Mouse (Mus musculus) heart, postnatal 10 days (tissue): ENCODE results near the gene Bcl9l. TPM values are rescaled to one million over a fixed set of nuclear protein-coding genes. Genes with fewer than 3 reads are reported as not detected.
"Not testable (repeated sequence)": the region's sequence is repeated elsewhere in the genome, so short reads cannot be mapped to it uniquely, and the experiment has no call there.

Experiments
- DNase-seq, 2 experiments: peaks; one replicate each; pipeline ENCODE4 v3.0.0; 2021
- intact Hi-C: fragments of 180-260 bp; cut with DNase I; formaldehyde crosslinking; loops from one replicate; pipeline ENCODE4 v1.15.1; 2025
- total RNA-seq, 2 experiments: library from RNA; stranded (reverse); gene quantifications; 2 replicates each; pipeline ENCODE4 v1.2.3; 2021

Gene Bcl9l
- 10 to 100 TPM; 66.8 to 73.0 TPM for total RNA-seq

DNA sequence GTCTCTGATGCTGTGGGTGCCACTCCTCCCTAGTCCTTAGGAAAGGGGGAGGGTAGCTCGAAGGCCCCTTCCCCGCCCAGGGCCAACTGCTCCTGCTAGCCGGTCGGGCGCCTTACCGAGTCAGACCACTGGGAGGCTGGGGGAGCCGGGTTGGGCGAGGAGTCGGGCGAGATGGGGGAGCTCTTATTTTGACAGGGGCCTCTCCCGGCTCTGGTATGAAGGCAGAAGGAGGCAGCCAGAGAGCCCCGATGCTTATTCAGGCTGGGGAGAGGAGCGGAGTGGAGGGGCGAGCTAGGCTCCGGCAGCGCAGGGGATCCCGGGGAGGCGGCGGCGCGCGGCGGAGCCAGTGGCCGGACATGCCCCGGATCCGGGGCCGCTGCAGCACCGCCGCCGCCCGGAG lies at the start of gene Bcl9l:
Gene Bcl9l (plus strand): TSS at position 274 of the 400 bp plus-strand sequence.
- DNase-seq: peak; percentile 96 to 97
- intact Hi-C loops: loop anchor here (1.0 kb wide), 1 partner anchor 19 kb away; no protein-coding TSS in a partner anchor

DNA sequence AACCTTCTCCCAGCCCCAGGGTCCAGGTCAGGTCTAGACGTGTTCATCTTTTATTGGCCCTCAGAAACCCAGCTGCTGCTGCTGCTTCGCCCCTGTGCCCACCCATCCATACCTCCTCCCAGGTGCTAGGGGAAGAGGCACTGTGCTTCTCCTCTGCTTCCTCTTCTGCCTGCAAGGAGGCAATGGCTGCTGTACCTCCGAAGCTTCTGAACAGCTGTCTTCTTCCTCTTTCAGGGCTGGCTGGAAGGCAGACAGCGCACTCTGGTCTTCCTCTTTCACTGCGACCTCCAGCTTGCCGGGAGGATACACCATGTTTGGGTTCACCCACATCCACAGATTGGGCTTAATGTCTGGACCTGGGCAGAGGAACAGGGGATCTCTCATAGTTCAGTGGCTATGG lies 46.9 kb upstream of the Bcl9l start:
- DNase-seq: no peak
- intact Hi-C loops: no loop called here

DNA sequence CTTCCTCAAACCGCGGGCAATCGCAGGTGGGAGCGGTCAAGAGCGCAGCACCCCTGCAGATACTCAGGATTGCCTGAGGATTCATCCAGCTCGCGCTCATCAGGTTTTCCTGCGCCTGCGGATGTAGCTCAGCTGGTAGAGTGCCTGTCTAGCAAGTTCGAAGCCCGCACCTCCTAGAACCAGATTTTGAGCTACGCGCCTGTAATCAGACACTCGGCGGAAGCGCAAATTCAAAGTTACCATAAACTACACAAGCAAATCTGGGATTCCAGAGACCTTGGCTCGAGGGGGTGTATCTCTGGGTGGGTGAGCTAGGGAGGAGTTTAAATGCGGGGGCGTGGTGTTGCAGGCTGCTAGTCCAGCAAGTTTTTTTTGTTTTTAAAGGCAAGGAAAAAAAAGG lies 41.7 kb upstream of the Bcl9l start, which contains the start of gene Foxr1:
Gene Foxr1 (minus strand): TSS at position 176 of the 400 bp plus-strand sequence.
- intact Hi-C loops: no loop called here
- no peak for DNase-seq

DNA sequence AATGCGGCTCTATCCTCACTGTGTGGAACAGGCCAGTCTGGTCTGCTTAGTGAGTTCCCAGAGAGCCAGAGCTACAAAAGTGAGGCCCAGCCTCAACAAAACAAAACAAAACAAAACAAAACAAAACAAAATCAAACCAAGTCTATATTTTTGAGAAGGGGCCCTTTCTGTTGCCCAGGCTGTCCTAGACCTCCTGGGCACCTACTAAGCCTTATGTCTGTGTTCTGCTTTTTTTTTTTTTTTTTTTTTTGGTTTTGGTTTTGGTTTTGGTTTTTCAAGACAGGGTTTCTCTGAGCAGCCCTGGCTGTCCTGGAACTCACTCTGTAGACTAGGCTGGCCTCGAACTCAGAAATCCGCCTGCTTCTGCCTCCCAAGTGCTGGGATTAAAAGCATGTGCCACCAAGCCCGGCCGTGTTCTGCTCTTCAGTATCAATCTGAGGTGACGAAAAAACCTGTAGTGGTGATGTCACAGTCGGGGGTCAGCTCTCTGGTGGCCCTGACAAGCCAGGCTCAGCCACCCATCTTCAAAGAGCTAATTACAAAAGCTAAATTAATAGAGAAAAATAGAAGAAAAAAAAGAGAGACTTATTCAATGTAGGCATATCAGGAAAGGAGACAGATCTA lies 38.1 kb upstream of the Bcl9l start:
- intact Hi-C loops, DNase-seq: not testable (repeated sequence)

DNA sequence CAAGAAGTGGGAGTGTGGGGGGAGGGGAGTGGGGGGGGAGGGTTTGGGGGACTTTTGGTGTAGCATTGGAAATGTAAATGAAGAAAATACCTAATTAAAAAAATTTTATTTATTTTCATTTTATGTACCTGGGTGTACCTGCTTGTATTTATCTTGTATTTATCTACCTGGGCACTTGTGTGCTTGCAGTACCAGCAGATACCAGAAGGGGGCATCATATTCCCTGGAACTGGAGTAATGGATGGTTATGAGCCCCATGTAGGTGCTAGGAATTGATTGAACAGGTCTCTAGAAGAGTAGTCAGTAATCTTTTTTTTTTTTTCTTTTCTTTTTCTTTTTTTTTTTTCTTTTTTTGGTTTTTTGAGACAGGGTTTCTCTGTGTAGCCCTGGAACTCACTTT lies 32.2 kb upstream of the Bcl9l start:
- intact Hi-C loops: no loop called here
- no peak for DNase-seq

DNA sequence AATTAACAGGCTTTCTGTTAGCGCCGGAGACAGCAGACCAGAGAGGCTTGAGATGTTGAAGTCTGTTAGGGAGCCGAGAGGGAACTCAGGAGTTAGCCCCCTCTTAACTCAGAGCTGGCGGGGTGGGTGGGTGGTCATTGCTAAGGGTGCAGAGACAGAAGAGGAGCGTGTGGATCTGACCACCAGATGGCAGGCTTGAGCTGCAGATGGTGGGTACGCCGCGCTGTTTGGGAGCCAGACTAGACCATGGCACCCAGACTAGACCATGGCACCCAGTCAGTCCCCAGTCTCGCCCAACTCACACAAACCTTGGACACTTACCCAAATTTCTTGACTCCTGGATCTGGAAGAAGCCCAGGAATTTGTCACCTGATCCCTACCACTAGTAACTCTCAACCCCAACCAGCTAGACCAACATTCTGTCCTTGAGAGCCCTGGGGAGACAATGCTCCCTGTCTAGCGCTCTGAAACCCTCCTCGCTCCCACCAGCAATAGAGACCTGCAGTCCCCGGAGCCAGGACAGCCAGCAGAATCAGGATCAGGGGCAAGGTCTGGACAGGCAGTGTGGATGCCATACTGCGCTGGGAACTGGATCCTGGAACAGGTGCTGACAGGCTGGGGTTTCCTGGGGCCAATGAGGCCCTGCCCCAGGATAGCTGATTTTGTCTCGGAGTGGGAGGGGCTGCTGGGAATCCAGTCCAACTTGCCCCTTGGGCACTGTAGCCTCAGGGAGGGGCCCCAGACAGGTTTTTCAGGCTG lies 28.3 kb upstream of the Bcl9l start:
- intact Hi-C loops: loop anchor here (1.0 kb wide), 3 partner anchors 23 to 198 kb away; no protein-coding TSS in a partner anchor
- peak; percentile 85 to 94 for DNase-seq

DNA sequence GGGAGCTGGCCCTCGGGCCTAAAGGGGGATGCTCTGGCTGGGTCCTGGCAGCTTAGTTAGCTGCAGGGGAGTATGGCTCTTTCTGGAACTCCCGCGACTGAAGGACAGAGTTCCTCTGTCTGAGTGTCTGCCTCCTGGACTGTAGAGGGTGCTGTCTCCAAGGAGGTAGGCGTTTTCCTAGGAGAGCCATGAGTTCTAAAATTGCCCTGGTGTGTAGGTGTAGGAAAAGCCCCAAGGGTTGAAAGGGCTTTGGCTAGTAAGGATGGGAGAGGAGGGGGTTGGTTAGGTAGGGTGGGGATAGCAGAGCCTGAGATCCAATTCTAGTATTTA lies 27.8 kb upstream of the Bcl9l start, which contains the start of gene Upk2:
Gene Upk2 (minus strand): TSS at position 86 of the 330 bp plus-strand sequence.
- intact Hi-C loops: loop anchor here (1.0 kb wide), 3 partner anchors 22 to 197 kb away; no protein-coding TSS in a partner anchor
- DNase-seq: no peak

DNA sequence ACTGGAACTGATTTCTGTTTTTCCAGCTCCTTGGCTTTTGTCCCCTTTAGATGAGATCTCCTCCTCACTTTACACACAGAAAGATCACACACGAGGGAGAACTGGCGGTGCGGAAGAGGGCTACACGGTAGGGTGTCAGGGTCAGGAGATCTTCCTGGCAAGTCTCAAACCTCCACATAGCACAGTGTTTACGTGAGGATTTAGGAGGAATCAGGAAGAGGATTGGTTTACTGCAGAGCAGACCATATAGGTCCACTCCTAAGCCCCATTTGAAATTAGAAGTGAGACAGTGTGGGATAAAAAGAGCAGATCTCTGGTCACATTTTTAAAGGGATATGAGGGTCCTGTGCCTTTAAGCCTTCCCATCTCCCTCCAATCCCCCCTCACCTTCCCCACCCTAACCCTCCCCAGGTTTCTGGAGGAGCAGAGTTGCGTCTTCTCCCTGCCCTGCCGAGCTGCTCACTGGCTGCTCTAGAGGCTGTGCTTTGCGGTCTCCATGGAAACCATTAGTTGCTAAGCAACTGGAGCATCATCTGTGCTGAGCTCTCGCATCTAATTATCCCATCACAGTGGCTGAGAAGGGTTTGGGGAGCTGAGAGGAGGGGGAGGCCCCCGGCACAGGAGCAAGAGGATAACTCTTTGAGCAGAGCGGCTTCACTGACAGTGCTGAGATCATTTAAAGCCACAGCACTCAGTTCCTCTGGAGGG lies 25.4 kb upstream of the Bcl9l start:
- peak in 1 of 2 experiments; percentile 46 for DNase-seq
- intact Hi-C loops: no loop called here

DNA sequence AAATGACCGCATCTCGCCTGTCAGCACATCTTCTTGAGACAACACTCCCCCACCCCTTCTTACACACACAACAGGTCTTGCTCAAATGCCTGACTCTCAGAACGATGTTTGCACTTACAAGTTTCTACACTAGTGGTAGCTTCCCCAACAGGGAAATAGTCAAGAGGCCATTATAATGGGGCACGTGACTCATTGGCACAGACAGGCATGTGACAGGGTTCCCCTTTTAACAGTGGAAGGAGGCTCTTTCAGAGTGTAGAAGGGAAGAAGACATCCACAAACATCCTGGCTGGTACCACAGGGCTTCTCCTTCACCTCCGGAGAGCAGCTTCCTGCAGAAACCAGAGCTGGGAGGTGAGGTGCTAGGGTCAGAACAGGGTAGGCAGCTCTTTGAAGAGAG lies 20.7 kb upstream of the Bcl9l start:
- no peak for DNase-seq
- intact Hi-C loops: no loop called here

DNA sequence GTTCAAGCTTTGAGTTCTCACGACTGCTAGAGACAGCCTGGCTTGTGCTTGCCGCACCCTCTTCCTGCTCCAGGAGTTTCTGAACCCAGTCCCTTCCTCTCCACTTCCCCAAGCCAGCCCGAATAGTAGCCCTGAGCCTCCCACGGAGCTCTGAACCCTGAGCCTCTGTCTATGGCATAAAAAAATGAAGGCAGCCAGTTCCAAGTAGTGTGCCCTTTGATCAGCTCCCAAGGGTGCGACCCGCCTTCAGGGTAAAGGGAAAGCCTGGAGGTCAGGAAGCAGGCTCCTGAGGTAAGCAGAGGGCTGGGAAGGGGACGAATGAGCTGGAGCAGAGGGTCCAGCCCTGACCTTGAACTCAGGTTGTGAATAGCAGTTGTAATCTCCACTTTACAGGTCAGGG lies 14.4 kb upstream of the Bcl9l start:
- intact Hi-C loops: no loop called here
- no peak for DNase-seq

DNA sequence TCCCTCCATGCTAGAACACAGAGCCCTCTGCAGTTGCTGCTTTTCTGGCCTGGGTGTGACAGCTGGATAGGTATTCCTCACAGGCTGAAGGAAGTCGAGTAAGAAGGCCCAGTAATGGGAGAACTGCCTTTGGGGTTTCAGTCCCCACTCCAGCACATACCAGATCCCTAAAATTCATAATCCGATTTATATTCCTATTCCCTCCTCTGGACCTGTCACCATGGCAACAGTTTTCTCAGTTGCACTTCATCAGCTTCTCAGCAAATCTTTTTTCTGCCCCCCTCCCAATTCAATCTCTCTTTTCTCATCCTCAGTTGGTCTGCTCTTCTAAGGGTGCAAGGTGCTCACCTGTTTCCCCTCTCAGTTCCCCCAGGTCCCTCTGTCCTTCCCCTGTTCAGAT lies 13.8 kb upstream of the Bcl9l start:
- no peak for DNase-seq
- intact Hi-C loops: no loop called here

DNA sequence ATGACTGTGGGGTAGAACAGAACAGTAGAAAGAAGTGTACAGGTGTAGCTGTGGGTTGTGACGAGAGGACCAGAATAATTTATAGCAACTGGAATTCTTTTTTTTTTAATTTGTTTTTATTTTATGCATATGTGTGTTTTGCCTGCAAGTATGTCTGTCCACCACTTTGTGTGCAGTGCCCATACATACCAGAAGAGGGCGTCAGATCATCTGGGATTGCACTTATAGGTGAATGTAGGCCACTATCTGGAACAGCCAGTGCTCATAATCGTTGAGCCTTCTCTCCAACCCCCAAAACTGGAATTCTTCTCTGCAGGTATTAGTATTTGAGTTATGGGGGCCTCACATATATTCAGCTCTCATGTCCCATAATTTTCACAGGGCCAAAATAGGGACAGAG lies 9.4 kb upstream of the Bcl9l start:
- DNase-seq: no peak
- intact Hi-C loops: no loop called here

DNA sequence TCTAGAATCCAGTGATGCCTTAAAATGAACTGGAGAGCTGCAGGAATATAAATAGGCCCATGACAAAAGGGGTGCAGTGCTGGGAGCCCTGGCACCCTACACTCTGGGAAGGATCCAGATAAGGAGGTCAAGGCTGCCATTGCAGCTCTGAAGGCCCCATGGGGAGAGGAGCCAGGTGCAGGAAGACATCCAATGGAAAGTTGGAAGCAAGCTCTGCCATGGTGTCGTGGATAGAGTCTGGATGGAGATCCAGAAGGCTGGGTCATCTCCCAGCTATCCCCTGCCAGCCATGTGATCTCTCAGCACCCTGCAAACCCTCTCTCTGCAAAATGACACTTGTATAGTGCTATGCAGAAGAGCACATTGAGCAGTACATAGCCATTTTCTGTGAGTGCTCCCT lies 8.3 kb upstream of the Bcl9l start:
- intact Hi-C loops: no loop called here
- DNase-seq: no peak

DNA sequence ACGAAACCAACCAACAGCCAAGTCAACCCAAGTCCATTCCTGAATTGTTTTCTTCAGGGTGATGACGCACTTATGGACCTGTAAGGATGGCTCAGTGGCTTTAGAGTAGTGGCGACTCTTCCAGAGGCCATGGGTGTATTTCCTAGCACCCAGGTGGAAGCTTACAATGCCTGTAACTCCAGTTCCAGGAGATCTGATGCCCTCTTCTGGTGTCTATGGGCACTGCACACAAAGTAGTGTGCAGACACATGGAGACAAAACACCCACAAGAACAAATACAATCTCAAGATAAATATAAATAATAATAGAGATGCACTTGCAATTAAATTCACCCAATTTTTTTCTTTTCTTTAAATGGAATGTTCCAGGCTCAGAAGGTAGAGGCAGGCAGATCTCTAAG lies 6.7 kb upstream of the Bcl9l start:
- intact Hi-C loops: no loop called here
- DNase-seq: no peak

DNA sequence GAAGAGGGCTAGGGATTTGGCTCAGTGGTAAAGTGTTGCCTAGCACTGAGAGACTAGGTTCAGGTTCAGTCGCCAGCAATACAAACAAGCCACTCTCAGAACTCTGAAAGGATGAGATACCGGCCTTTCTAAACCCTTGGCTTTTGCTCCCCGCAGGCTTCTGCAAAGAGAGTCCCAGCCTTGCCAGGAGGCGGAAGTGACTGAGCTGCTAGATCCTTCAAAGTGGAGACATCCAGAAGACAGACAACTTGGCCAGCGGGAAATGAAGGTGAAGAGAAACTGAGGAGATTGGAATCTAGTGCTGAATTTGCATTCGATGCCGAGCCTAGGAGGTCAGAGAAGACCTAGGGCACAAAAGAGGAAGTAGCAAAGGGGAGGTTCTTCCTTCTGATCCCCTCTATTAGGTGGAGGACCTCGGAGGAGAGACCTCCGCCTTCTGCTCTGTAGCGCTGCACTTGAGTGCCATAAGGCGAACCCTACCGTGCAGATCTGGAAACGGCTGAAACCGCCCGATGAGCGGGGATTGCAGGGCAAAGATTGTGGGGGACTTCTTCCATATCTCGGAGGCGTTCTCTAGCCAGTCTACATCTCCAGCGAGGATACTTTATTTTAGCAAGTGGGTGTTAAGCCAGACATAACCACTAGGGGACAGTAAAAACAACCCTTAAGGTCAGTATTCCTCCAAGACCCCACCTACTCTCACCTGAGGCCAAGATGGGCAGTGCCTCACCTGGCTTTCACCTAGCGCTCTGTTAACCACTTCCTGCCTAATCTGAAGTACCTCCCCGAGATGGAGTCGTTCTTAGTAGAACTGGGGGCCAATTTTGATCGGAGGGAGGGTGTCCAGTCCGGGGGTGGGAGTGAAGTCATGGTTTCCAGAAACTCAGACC lies 5.0 kb upstream of the Bcl9l start:
- intact Hi-C loops: loop anchor here (1.0 to 2.0 kb wide), 2 partner anchors 23 to 175 kb away; partner anchors contain the start of gene Upk2
- DNase-seq: peak; percentile 78 to 82

DNA sequence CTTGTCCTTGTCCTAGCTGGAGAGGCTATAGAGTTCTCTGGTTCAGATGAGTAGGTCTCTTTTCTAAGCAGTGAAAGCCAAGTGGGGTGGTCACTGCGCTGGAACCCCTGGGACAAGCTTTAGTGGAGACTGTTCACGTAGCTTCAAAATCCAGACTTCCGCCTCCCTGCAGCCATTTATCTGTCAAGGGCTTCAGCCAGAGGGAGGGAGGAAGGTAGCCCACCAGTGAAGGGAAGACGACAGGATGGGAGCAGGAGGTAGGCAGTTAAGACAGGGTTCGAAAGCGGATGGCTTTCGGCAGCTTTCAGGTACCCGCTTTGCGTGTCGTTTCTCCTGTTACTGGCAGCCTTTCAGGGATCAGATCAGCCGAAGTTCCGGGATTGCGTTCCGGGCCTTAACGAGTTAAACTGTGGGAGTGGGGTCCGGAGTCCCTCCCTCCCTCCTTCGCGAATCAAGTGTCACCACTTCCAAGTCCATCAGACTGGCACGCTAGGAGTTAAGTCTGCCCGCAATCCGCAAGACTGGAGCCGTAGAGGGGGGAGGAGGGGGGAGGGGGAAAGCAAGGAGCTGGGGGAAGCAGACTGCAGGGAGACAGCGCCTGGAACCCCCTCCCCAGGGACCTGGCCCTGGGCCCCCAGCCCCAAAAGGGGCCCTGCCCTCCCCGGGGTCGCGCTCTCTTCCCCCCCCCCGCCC lies 4.2 kb upstream of the Bcl9l start:
- peak; percentile 77 to 80 for DNase-seq
- intact Hi-C loops: loop anchor here (2.0 kb wide), 1 partner anchor 174 kb away; no protein-coding TSS in a partner anchor

DNA sequence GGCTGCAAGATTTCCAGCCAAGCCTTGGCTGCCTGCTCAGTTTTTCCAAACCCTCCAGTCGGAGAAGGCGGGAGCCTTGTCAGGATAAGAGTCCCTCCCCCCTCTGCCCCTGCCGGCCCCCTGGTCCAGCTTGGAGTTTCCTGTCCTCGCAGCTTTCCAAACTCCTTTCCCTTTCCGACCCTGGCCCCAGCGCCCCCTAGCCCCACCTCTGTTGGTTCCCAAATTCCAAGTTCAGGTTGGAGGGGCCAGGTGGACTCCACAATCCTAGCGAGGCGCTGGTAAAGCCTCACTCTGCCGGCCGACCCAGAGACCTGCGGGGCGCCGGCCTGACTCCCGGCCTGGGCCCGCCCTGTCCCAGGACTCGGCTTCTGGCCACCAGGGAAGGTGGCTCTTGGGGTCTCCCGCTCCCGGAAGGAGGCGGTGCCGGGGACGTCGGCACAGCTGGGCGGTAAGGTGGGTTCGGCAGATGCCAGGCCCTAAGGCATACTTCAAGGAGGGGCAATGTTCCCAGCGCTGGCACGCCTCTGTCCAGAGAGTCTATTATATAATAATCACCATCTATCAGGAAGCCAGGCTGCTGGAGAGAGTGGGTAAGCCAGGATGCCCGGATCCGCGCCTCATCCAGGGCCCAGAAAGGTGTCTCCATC lies 3.5 kb upstream of the Bcl9l start:
- intact Hi-C loops: loop anchor here (2.0 kb wide), 1 partner anchor 174 kb away; no protein-coding TSS in a partner anchor
- DNase-seq: peak; percentile 89 to 91

DNA sequence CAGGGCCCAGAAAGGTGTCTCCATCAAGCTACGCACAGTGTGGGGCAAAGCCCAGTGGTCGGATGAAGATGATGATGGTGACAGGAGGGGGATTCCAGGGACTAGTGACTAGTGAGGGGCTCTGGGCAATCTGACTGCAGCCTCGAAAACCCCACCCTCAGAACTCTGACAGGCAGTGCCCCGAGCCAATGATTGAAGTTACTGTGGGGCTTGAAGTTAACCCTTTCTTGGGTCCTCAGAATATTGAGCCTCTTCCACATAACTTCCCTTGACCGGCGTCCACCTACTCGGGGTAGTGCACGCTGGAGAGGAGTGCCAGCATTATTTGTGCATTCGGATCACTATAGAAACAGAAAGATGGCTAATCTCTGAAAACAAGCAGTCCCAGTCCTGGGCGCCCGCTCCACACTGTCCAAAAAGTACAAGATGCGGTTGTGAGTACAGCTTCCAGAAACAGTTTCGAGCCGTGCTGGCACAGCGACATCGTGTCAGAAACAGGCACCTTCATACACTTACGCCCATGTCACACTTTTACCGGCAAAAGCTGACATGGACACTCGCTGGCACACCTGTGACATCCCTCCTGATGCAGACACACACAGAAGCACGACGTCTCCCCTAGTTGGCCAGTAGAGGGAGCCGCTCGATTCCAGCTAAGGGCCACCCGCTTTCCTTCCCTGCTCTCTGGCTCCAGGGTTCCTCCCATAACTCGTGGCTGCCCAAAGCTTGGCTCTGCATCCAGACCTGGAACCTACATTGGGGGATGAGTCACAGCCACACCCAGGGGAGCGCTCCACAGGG lies 2.8 kb upstream of the Bcl9l start:
- peak; percentile 93 for DNase-seq
- intact Hi-C loops: loop anchor here (2.0 kb wide), 1 partner anchor 173 kb away; no protein-coding TSS in a partner anchor
